Mouse (Mus musculus) neural tube, embryonic 11.5 days (tissue): ENCODE data around the gene Tmem268. TPM values are rescaled to one million over a fixed set of nuclear protein-coding genes. Genes with fewer than 3 reads are reported as not detected.
A peak's percentile ranks its signal among the peaks of the same experiment; 100 is the strongest.

Experiments used
- ATAC-seq: fragments of 200-750 bp; cut with Nextera tagmentation; 2 replicates; pipeline ENCODE4 v1.8.0; 2017; ENCODE audit warnings: moderate number of reproducible peaks, mild to moderate bottlenecking, moderate TSS enrichment, moderate library complexity; ENCODE audit not compliant: insufficient read depth, low FRiP score, low TSS enrichment
- DNase-seq: peaks from one replicate; pipeline ENCODE4 v3.0.0-alpha.2; 2015; ENCODE audit warnings: low spot score
- H3K27ac ChIP-seq: fragments of 300-500 bp; sonication (generic); 2 replicates; pipeline ENCODE4 v1.5.1; 2014; ENCODE audit warnings: low read depth, mild to moderate bottlenecking, low read length
- H3K27me3 ChIP-seq: fragments of 300-500 bp; sonication (generic); 2 replicates; pipeline ENCODE4 v1.6.1; 2014; ENCODE audit warnings: mild to moderate bottlenecking, low read length, mixed read lengths; ENCODE audit not compliant: control insufficient read depth, insufficient read depth
- H3K36me3 ChIP-seq: fragments of 300-500 bp; sonication (generic); 2 replicates; pipeline ENCODE4 v1.6.1; 2014; ENCODE audit warnings: mild to moderate bottlenecking, low read length, moderate library complexity, mixed read lengths; ENCODE audit not compliant: control insufficient read depth, insufficient read depth
- H3K4me1 ChIP-seq: fragments of 300-500 bp; sonication (generic); 2 replicates; pipeline ENCODE4 v1.6.1; 2014; ENCODE audit warnings: low read length, mixed read lengths; ENCODE audit not compliant: control insufficient read depth, insufficient read depth
- H3K4me2 ChIP-seq: fragments of 300-500 bp; sonication (generic); 2 replicates; pipeline ENCODE4 v1.6.1; 2014; ENCODE audit warnings: low read depth, mild to moderate bottlenecking, moderate library complexity
- H3K4me3 ChIP-seq: fragments of 300-500 bp; sonication (generic); 2 replicates; pipeline ENCODE4 v1.5.1; 2014; ENCODE audit warnings: low read depth, low read length
- H3K9ac ChIP-seq: fragments of 300-500 bp; sonication (generic); 2 replicates; pipeline ENCODE4 v1.6.1; 2014; ENCODE audit warnings: mild to moderate bottlenecking, low read length
- H3K9me3 ChIP-seq: fragments of 300-500 bp; sonication (generic); 2 replicates; pipeline ENCODE4 v1.6.1; 2016; ENCODE audit warnings: low read length; ENCODE audit not compliant: control insufficient read depth
- WGBS: fragments of 180-500 bp; shearing (Covaris S2); extraction: QIAGEN DNeasy Blood & Tissue Kit; methylation state at CpG from one replicate; pipeline ENCODE4 v1.1.7; 2014; 5-methylcytosine and 5-hydroxymethylcytosine counted together
- polyA plus RNA-seq: library from polyadenylated mRNA; unstranded; fragments of >200 nt; fragmentation: Nextera tagmentation; extraction: Ambion mirVana; gene quantifications from 2 replicates; pipeline ENCODE4 v1.2.1, GENCODE M21; 2014

The Tmem268 gene
- polyA plus RNA-seq, 1 experiment from 2014 or later: 6.2 TPM

GRCm38 (mm10) chr4:63582580-63582979, 24.0 kb downstream of the Tmem268 start:
- H3K4me3 ChIP-seq: no peak overlapping the region
- no peaks in the 10 kb centered on the region; the same call in 1 of the 2 replicates for H3K36me3 ChIP-seq
- H3K4me2 ChIP-seq: no peak overlapping the region
- ATAC-seq (no peak), DNase-seq (peak; percentile 32)
- 43% methylated on average over 5 of the region's 5 CpGs for WGBS
- no peaks in the 10 kb centered on the region for H3K27me3 ChIP-seq
- H3K9me3 ChIP-seq: no peaks in the 10 kb centered on the region
- H3K9ac ChIP-seq: no peak overlapping the region
- H3K27ac ChIP-seq: no peak overlapping the region
- H3K4me1 ChIP-seq: 0 out of 2 replicates have a peak, but pooled peaks cover 2% of the 10 kb centered on the region

- H3K4me3 ChIP-seq: no peak overlapping the region
- H3K27me3 ChIP-seq: no peaks in the 10 kb centered on the region
- no peak overlapping the region for H3K27ac ChIP-seq
- no peaks in the 10 kb centered on the region for H3K36me3 ChIP-seq
- H3K9me3 ChIP-seq: no peaks in the 10 kb centered on the region
- WGBS: 83% methylated on average over 10 of the region's 10 CpGs
- H3K4me1 ChIP-seq: no peaks in the 10 kb centered on the region
- H3K9ac ChIP-seq: no peak overlapping the region
- DNase-seq: no peak
- H3K4me2 ChIP-seq: no peak overlapping the region
- no peak for ATAC-seq
Observed at GRCm38 (mm10) chr4:63585216-63585615, 26.6 kb downstream of the Tmem268 start.

GRCm38 (mm10) chr4:63586240-63586639, 27.7 kb downstream of the Tmem268 start:
- DNase-seq (no peak), ATAC-seq (no peak)
- Histone ChIP-seq H3K27ac (no peak overlapping the region), H3K9me3 (no peaks in the 10 kb centered on the region), H3K4me3 (no peak overlapping the region), H3K27me3 (no peaks in the 10 kb centered on the region), H3K4me1 (no peaks in the 10 kb centered on the region), H3K36me3 (no peaks in the 10 kb centered on the region), H3K4me2 (no peak overlapping the region), H3K9ac (no peak overlapping the region)
- 83% methylated on average over 2 of the region's 2 CpGs for WGBS

- Histone ChIP-seq H3K27me3 (no peaks in the 10 kb centered on the region), H3K9ac (no peak overlapping the region), H3K4me1 (no peaks in the 10 kb centered on the region), H3K36me3 (no peaks in the 10 kb centered on the region), H3K9me3 (no peaks in the 10 kb centered on the region), H3K4me3 (no peak overlapping the region), H3K4me2 (no peak overlapping the region), H3K27ac (no peak overlapping the region)
- DNase-seq: no peak
- no peak for ATAC-seq
- 92% methylated on average over 7 of the region's 7 CpGs for WGBS
Observed at GRCm38 (mm10) chr4:63589987-63590386, 31.4 kb downstream of the Tmem268 start.

- ATAC-seq: no peak
- Histone ChIP-seq H3K27ac (no peak overlapping the region), H3K27me3 (no peaks in the 10 kb centered on the region), H3K4me2 (no peak overlapping the region), H3K9ac (no peak overlapping the region), H3K4me3 (no peak overlapping the region), H3K9me3 (no peaks in the 10 kb centered on the region), H3K4me1 (no peaks in the 10 kb centered on the region), H3K36me3 (no peaks in the 10 kb centered on the region)
- DNase-seq: no peak
- WGBS: 90% methylated on average over 4 of the region's 4 CpGs
Observed at GRCm38 (mm10) chr4:63590538-63590937, 32.0 kb downstream of the Tmem268 start.

GRCm38 (mm10) chr4:63594459-63595110, 36.0 kb downstream of the Tmem268 start:
- H3K27ac ChIP-seq: no peak overlapping the region
- no peak overlapping the region for H3K4me2 ChIP-seq
- no peaks in the 10 kb centered on the region for H3K9me3 ChIP-seq
- 78% methylated on average over 5 of the region's 5 CpGs for WGBS
- H3K9ac ChIP-seq: no peak overlapping the region
- no peaks in the 10 kb centered on the region for H3K4me1 ChIP-seq
- H3K36me3 ChIP-seq: no peaks in the 10 kb centered on the region
- DNase-seq (no peak), ATAC-seq (no peak)
- H3K27me3 ChIP-seq: no peaks in the 10 kb centered on the region
- no peak overlapping the region for H3K4me3 ChIP-seq

- H3K9me3 ChIP-seq: no peaks in the 10 kb centered on the region
- H3K9ac ChIP-seq: no peak overlapping the region
- no peaks in the 10 kb centered on the region for H3K27me3 ChIP-seq
- DNase-seq (no peak), ATAC-seq (no peak)
- no peaks in the 10 kb centered on the region for H3K36me3 ChIP-seq
- no peak overlapping the region for H3K27ac ChIP-seq
- WGBS: 82% methylated on average over 10 of the region's 10 CpGs
- H3K4me2 ChIP-seq: no peak overlapping the region
- H3K4me1 ChIP-seq: no peaks in the 10 kb centered on the region
- H3K4me3 ChIP-seq: no peak overlapping the region
Observed at GRCm38 (mm10) chr4:63595259-63595658, 36.7 kb downstream of the Tmem268 start.

- H3K4me2 ChIP-seq: no peak overlapping the region
- H3K27ac ChIP-seq: no peak overlapping the region
- H3K27me3 ChIP-seq: no peaks in the 10 kb centered on the region
- no peak overlapping the region for H3K9ac ChIP-seq
- H3K36me3 ChIP-seq: no peaks in the 10 kb centered on the region
- no peak overlapping the region for H3K4me3 ChIP-seq
- no peaks in the 10 kb centered on the region for H3K4me1 ChIP-seq
- no peak for ATAC-seq
- no peak for DNase-seq
- H3K9me3 ChIP-seq: no peaks in the 10 kb centered on the region
- 95% methylated on average over 4 of the region's 4 CpGs for WGBS
Observed at GRCm38 (mm10) chr4:63596010-63596409, 37.4 kb downstream of the Tmem268 start.

GRCm38 (mm10) chr4:63600786-63601185, 42.2 kb downstream of the Tmem268 start:
- WGBS: 80% methylated on average over 6 of the region's 6 CpGs
- DNase-seq (no peak), ATAC-seq (no peak)
- Histone ChIP-seq H3K27ac (no peak overlapping the region), H3K4me1 (no peaks in the 10 kb centered on the region), H3K9me3 (no peaks in the 10 kb centered on the region), H3K36me3 (no peaks in the 10 kb centered on the region), H3K4me3 (no peak overlapping the region), H3K27me3 (no peaks in the 10 kb centered on the region), H3K9ac (no peak overlapping the region), H3K4me2 (no peak overlapping the region)
